Mouse (Mus musculus) left cerebral cortex, adult 9 months (tissue): Measurements from ENCODE around the gene 2210016L21Rik.

Experiments used
- DNase-seq, 2 experiments: peaks; one replicate each; pipeline ENCODE4 v3.0.0; 2022; ENCODE audit warnings: low spot score in 2 of 2

The 2210016L21Rik gene

DNA sequence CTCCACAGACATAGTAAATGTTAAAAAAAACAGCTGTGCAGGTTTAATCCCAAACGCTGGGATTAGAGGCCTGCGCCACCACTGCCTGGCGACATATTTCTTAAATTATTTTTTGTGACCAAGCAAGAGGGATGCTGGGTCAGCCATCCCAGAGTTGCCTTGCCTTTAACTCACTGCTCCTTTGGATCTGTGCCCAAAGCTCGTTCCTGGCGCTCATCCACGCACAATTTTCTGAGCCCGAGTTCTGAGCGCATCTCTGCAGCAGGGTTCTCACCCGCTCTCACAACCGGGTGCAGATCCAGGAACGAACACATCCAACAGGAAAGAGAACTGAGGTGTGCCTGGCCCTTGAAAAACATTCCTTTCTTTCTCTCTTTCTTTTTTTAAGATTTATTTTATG is 36.5 kb downstream of the 2210016L21Rik start:
- peak in 1 of 2 experiments; percentile 9 for DNase-seq

DNA sequence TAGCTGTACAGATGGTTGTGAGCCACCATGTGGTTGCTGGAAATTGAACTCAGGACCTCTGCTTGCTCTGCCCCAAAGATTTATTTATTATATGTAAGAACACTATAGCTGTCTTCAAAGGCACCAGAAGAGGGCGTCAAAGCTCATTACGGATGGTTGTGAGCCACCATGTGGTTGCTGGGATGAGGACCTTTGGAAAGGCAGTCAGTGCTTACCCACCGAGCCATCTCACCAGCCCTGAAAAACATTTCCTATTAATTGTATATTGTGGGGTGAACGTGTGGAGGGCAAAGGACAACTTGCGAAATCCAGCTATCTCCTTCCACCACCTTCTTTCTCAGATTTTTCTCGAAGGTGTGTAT is 36.9 kb downstream of the 2210016L21Rik start:
- DNase-seq = peak in 1 of 2 experiments; percentile 11

DNA sequence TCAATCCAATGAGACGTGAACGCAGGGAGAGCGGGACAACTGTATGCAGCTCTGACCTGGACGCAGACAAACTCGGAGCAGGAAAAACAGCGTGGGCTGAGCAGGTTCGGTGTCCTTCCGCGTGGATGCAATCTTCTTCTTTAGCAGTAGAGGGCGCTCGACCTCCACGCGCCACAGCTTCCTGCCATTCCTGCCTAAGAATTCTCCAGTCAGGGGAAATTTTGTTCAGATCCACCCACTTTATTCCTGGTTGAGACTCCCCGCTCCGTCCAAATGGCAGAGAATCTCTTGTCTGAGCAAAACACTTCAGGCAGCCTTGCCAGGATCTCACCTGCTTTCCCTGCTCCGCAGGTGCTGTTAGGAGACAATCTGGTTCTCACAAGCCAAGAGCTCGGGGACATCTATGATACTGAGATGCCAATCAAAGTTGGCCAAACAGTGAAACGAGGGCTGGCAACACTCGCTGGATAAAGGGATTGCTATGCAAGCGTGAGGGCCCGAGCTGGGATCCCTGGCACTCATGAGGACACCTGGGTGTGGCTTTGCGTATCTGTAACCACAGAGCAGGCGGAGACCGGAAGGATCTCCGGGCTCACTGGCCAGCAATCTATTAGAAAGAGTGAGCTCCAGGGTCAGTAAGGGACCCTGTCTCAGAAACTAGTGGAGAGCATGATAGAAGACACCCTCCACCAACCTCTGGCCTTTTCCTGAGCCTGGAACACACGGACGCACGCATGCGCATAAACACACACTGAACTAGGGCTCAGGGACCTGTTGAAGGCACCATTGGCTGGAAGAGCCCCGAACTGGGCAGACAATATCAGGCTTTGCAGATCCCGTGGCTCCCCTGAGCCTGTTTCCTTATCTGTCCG is 37.5 kb downstream of the 2210016L21Rik start:
- peak; percentile 39 to 77 for DNase-seq

DNA sequence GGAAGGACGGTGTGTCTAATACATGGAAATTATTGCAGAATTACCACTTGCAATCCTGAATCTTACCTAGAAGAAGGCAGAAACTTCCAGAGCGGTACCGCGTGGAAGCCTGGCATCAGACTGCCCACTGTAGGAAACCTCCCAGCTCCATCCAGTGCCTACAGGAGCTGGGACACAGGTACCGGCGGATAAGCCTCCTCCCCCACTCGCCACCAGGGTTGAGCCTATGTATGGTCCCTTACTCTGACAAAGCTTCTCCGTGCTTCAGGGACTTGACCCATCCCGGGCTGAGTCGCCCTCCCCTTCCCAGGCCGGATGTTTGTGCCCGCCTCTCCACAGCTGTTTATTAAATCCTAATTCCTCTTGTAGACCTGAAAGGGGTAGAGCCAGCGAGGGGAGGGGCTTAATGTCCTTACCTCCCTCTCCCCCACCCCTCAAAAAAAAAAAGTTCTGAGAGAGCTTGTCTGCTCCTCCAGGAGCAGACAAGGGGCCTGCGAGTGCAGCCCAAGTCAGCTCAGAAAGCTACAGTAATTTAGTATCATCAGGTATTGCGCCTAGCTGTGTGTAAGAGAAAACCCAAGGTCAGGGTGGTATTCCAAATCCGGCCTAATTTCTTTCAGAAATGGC is 38.3 kb downstream of the 2210016L21Rik start:
- DNase-seq = no peak

DNA sequence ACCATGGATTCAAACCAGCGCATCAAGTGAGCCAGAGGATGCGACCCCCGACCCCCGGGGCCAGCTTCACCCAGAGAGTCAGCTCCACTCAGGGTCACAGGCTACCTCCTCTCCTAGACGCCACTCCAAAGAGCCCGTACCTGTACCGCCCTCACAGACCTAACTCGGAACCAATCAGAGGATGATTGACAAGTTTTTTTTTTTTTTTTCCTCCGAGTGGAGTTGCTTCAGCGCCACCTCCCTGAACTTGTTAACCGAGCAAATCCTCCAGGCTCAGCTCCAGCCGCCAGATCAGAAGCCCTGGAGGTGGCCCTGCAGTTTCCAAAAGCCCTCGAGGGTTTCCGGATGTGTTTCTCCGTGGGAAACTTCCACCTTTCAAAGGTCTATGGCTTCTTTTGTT is 40.0 kb downstream of the 2210016L21Rik start:
- DNase-seq = no peak

DNA sequence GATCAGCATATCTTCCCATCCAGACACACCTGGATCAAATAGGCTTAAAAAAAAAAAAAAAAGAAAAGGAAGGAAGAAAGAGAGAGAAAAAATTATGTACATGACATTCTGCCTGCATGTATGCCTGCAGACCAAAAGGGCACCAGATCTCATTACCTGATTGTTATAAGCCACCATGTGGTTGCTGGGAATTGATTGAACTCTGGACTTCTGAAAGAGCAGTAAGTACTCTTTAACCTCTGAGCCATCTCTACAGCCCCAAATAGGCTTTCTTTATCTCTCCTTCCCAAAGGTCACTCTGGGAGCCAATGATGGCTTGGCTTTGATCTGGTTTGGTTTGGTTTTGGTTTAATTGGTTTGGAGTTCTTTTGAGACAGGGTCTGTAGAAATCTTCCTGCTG is 43.1 kb downstream of the 2210016L21Rik start:
- no peak for DNase-seq

DNA sequence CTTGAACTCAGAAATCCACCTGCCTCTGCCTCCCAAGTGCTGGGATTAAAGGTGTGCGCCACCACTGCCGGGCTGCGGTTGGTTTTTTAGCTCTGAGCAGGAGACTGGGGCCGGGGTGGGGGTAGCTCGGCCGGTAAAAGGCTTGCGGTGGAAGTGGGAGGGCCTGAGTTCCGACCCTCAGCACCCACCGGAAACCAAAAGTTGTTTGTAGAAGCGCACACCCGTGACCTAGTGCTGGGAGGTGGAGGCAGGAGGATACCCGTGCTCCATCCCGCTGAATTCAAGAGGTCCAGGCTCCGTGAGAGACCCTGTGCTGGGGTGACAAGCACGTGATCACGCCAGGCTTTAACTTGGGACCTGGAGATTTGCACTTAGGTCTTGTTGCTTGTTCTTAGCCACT is 54.5 kb downstream of the 2210016L21Rik start:
- DNase-seq = no peak

DNA sequence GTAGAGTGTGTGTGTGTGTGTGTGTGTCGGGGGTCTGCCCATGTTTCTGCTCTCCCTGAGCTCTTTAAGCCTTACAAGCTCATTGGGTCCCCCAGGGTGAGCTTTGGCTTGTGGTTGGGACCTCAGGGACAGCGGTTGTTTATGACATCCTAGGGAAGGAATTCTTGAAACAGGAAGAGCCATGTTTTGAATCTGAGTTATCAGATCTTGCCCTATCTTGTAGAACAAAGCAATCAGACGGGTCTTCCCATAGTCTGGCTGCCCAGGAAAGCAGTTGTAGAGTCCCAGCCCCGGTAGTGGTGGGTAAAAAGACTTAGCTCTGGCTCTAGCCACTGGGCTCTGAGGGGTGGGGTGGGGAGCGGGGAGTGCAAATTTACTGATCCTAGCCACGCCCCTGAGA is 55.4 kb downstream of the 2210016L21Rik start:
- no peak for DNase-seq
